In genomic region chr8:106647387-106647786, GRCm38 (mm10) we compare ENCODE assay signal across 9 mouse cellular contexts. TPM values are rescaled to one million over a fixed set of nuclear protein-coding genes. Genes with fewer than 3 reads are reported as not detected.
A peak's percentile ranks its signal among the peaks of the same experiment; 100 is the strongest.
DNase-seq lines count a peak whose midpoint lies in the region; ATAC-seq and TF ChIP-seq lines count a peak whose summit lies in the region.
"Had no signal": no experiment of that assay in that cellular context is flagged by ENCODE, and none has a peak within 500 bp of the region (broad histone marks: within the 10 kb centered on the region; RNA-seq: fewer than 3 reads in every experiment).

No protein-coding gene starts in this region.

- no peaks in the 10 kb centered on the region for H3K27me3 ChIP-seq in liver, postnatal 0 days (ENCODE audit: insufficient read depth, low read length)
- H3K27me3 ChIP-seq: heart, embryonic 15.5 days had no signal

- H3K4me3 ChIP-seq in liver, postnatal 0 days (ENCODE audit: low read depth, low read length), result no peak overlapping the region
- H3K4me3 ChIP-seq: heart, embryonic 15.5 days had no signal

- no peak overlapping the region for H3K27ac ChIP-seq in liver, postnatal 0 days (ENCODE audit: low read depth)
- H3K27ac ChIP-seq: heart, embryonic 15.5 days had no signal

- H3K9me3 ChIP-seq in liver, postnatal 0 days (ENCODE audit: low read length), result no peaks in the 10 kb centered on the region
- H3K9me3 ChIP-seq: heart, embryonic 15.5 days had no signal

- H3K9ac ChIP-seq in liver, postnatal 0 days (replicated peaks), result no peak overlapping the region
- H3K9ac ChIP-seq: heart, embryonic 15.5 days had no signal

- H3K36me3 ChIP-seq in liver, postnatal 0 days (replicated peaks; ENCODE audit: insufficient read depth, low read length), result peaks cover 3% of the 10 kb centered on the region; the same call in 1 of the 2 replicates
- H3K36me3 ChIP-seq: heart, embryonic 15.5 days had no signal

- peaks cover 3% of the 10 kb centered on the region; the same call in 1 of the 2 replicates for H3K4me1 ChIP-seq in liver, postnatal 0 days (ENCODE audit: insufficient read depth)
- H3K4me1 ChIP-seq: heart, embryonic 15.5 days had no signal

- TF ChIP-seq CTCF in liver, postnatal 0 days (IDR thresholded peaks at IDR 0.05; ENCODE audit: low read depth), result peak; percentile 84

- WGBS in liver, postnatal 0 days (ENCODE audit: insufficient replicate concordance), result 44% methylated on average over 2 of the region's 2 CpGs

- ATAC-seq in liver, postnatal 0 days, result peak; percentile 53; the same call in 1 of the 2 replicates

- DNase-seq in 3T3-L1 (ENCODE audit: low read depth, low spot score), result peak; percentile 87
- DNase-seq in NIH3T3 (ENCODE audit: low read depth), result peak; percentile 91
- DNase-seq in cerebellum, adult 9-11 months, result peak; percentile 44
- peak; percentile 36 to 59 for DNase-seq in gastrocnemius, adult 8-10 months (ENCODE audit: low spot score in 2 of 2)
- peak; percentile 89 for DNase-seq in kidney, postnatal 10 days
- DNase-seq in liver, postnatal 0 days, result peak; percentile 77
- peak; percentile 65 for DNase-seq in retina, postnatal 7 days (ENCODE audit: low read depth, low spot score)
- peak; percentile 84 for DNase-seq in thymus, postnatal 4 days

- H3K4me2 ChIP-seq in liver, postnatal 0 days (ENCODE audit: low read depth, low read length), result no peak overlapping the region
- H3K4me2 ChIP-seq: heart, embryonic 15.5 days had no signal

- TF ChIP-seq EP300 in liver, postnatal 0 days (IDR thresholded peaks at IDR 0.05; ENCODE audit: low read depth), result no peak

RNA-seq across cellular contexts. Expression of gene Tango6, which starts 35.5 kb away (rescaled TPM):
- 10 to 100 TPM; 10.6 to 11.9 (median 11.5) TPM for total RNA-seq in gastrocnemius, adult 8-10 months (2022)
- polyA plus RNA-seq in liver, postnatal 0 days (2015; fragmentation: Nextera tagmentation; extraction: Ambion mirVana), result 1.5 and 1.8 TPM in 2 replicates

RNA-seq across cellular contexts. Expression of gene Cdh1, which starts 44.2 kb away (rescaled TPM):
- total RNA-seq in gastrocnemius, adult 8-10 months (2022), result under 1 TPM; 0.11 to 0.38 (median 0.31) TPM
- polyA plus RNA-seq in liver, postnatal 0 days (2015; fragmentation: Nextera tagmentation; extraction: Ambion mirVana), result 25.0 and 28.8 TPM in 2 replicates
